Mouse (Mus musculus) neural tube, embryonic 13.5 days (tissue): ENCODE results near the gene Entpd3. TPM values are rescaled to one million over a fixed set of nuclear protein-coding genes. Genes with fewer than 3 reads are reported as not detected.

Experiments
- ATAC-seq: fragments of 200-750 bp; cut with Nextera tagmentation; 2 replicates; pipeline ENCODE4 v1.8.0; 2017; ENCODE audit warnings: low read depth, mild to moderate bottlenecking, moderate TSS enrichment, moderate library complexity
- H3K27ac ChIP-seq: fragments of 300-500 bp; sonication (generic); replicated peaks from 2 replicates; pipeline ENCODE4 v1.5.1; 2015; ENCODE audit warnings: moderate library complexity, mild to moderate bottlenecking, inconsistent platforms
- H3K27me3 ChIP-seq: fragments of 300-500 bp; sonication (generic); 2 replicates; pipeline ENCODE4 v1.6.1; 2015; ENCODE audit warnings: mild to moderate bottlenecking, inconsistent platforms
- H3K36me3 ChIP-seq: fragments of 300-500 bp; sonication (generic); 2 replicates; pipeline ENCODE4 v1.6.1; 2015; ENCODE audit warnings: mild to moderate bottlenecking, inconsistent platforms
- H3K4me1 ChIP-seq: fragments of 300-500 bp; sonication (generic); replicated peaks from 2 replicates; pipeline ENCODE4 v1.6.1; 2015; ENCODE audit warnings: inconsistent platforms
- H3K4me2 ChIP-seq: fragments of 300-500 bp; sonication (generic); 2 replicates; pipeline ENCODE4 v1.6.1; 2015; ENCODE audit warnings: inconsistent platforms, mild to moderate bottlenecking, moderate library complexity
- H3K4me3 ChIP-seq: fragments of 300-500 bp; sonication (generic); 2 replicates; pipeline ENCODE4 v1.5.1; 2015; ENCODE audit warnings: mild to moderate bottlenecking, inconsistent platforms
- H3K9ac ChIP-seq: fragments of 300-500 bp; sonication (generic); 2 replicates; pipeline ENCODE4 v1.6.1; 2015; ENCODE audit warnings: moderate library complexity, mild to moderate bottlenecking, inconsistent platforms
- H3K9me3 ChIP-seq: fragments of 300-500 bp; sonication (generic); 2 replicates; pipeline ENCODE4 v1.6.1; 2016; ENCODE audit warnings: inconsistent platforms
- WGBS: fragments of 180-500 bp; shearing (Covaris S2); methylation state at CpG from one replicate; pipeline ENCODE4 v1.1.7; 2015; 5-methylcytosine and 5-hydroxymethylcytosine counted together
- polyA plus RNA-seq: library from polyadenylated mRNA; unstranded; fragments of >200 nt; fragmentation: Nextera tagmentation; extraction: Ambion mirVana; gene quantifications from 2 replicates; pipeline ENCODE4 v1.2.1, GENCODE M21; 2015

Gene Entpd3
- polyA plus RNA-seq, 1 experiment from 2014 or later = 1.2 TPM

GRCm38 (mm10) chr9:120591490-120591889 is 51.9 kb downstream of the Entpd3 start:
- Histone ChIP-seq H3K4me2 (no peak overlapping the region), H3K27me3 (no peaks in the 10 kb centered on the region), H3K36me3 (no peaks in the 10 kb centered on the region), H3K9ac (no peak overlapping the region), H3K9me3 (no peaks in the 10 kb centered on the region), H3K4me3 (no peak overlapping the region), H3K27ac (no peak overlapping the region), H3K4me1 (peaks cover 17% of the 10 kb centered on the region)
- 4% methylated on average over 9 of the region's 9 CpGs for WGBS
- ATAC-seq = no peak

GRCm38 (mm10) chr9:120593383-120594101 is 53.9 kb downstream of the Entpd3 start:
- 53% methylated on average over 9 of the region's 9 CpGs for WGBS
- Histone ChIP-seq H3K4me3 (no peak overlapping the region), H3K4me2 (no peak overlapping the region), H3K9ac (no peak overlapping the region), H3K4me1 (peaks cover 17% of the 10 kb centered on the region), H3K27ac (no peak overlapping the region), H3K36me3 (no peaks in the 10 kb centered on the region), H3K9me3 (no peaks in the 10 kb centered on the region), H3K27me3 (no peaks in the 10 kb centered on the region)
- no peak for ATAC-seq

GRCm38 (mm10) chr9:120594839-120595238 is 55.2 kb downstream of the Entpd3 start:
- Histone ChIP-seq H3K9ac (no peak overlapping the region), H3K9me3 (no peaks in the 10 kb centered on the region), H3K4me2 (no peak overlapping the region), H3K4me1 (peaks cover 17% of the 10 kb centered on the region), H3K4me3 (no peak overlapping the region), H3K27ac (no peak overlapping the region), H3K27me3 (no peaks in the 10 kb centered on the region), H3K36me3 (no peaks in the 10 kb centered on the region)
- 32% methylated on average over 6 of the region's 6 CpGs for WGBS
- ATAC-seq = no peak

- no peaks in the 10 kb centered on the region for H3K36me3 ChIP-seq
- no peaks in the 10 kb centered on the region for H3K9me3 ChIP-seq
- H3K27me3 ChIP-seq = no peaks in the 10 kb centered on the region
- peaks cover 17% of the 10 kb centered on the region for H3K4me1 ChIP-seq
- 54% methylated on average over 4 of the region's 4 CpGs for WGBS
- H3K27ac ChIP-seq = no peak overlapping the region; the same call in 1 of the 2 replicates
- no peak overlapping the region for H3K9ac ChIP-seq
- H3K4me3 ChIP-seq = no peak overlapping the region
- no peak for ATAC-seq
- no peak overlapping the region for H3K4me2 ChIP-seq
Measured at GRCm38 (mm10) chr9:120595306-120595705, 55.7 kb downstream of the Entpd3 start.

- Histone ChIP-seq H3K9me3 (no peaks in the 10 kb centered on the region), H3K4me2 (no peak overlapping the region), H3K4me1 (peaks cover 23% of the 10 kb centered on the region), H3K9ac (no peak overlapping the region), H3K27me3 (no peaks in the 10 kb centered on the region), H3K27ac (no peak overlapping the region), H3K4me3 (no peak overlapping the region), H3K36me3 (no peaks in the 10 kb centered on the region)
- peak; percentile 45; the same call in 1 of the 2 replicates for ATAC-seq
- WGBS = 26% methylated on average over 17 of the region's 17 CpGs
Measured at GRCm38 (mm10) chr9:120601488-120602171, 62.0 kb downstream of the Entpd3 start.

- H3K4me1 ChIP-seq = peaks cover 23% of the 10 kb centered on the region
- no peaks in the 10 kb centered on the region for H3K36me3 ChIP-seq
- ATAC-seq = peak; percentile 60
Measured at GRCm38 (mm10) chr9:120602172-120602838, 62.7 kb downstream of the Entpd3 start.

GRCm38 (mm10) chr9:120602839-120603511 is 63.4 kb downstream of the Entpd3 start:
- no peaks in the 10 kb centered on the region for H3K27me3 ChIP-seq
- H3K9ac ChIP-seq = 0 out of 2 replicates have a peak overlapping the region, but pooled peaks have one; percentile 34
- peaks cover 8% of the 10 kb centered on the region for H3K9me3 ChIP-seq
- H3K36me3 ChIP-seq = no peaks in the 10 kb centered on the region
- ATAC-seq = peak; percentile 93
- WGBS = 2% methylated on average over 23 of the region's 23 CpGs
- peaks cover 23% of the 10 kb centered on the region for H3K4me1 ChIP-seq
- H3K4me2 ChIP-seq = peak overlapping the region; percentile 33
- no peak overlapping the region for H3K27ac ChIP-seq
- no peak overlapping the region for H3K4me3 ChIP-seq

More at GRCm38 (mm10) chr9:120602172-120602838, 62.7 kb downstream of the Entpd3 start:
- Histone ChIP-seq H3K27ac (no peak overlapping the region), H3K4me2 (peak overlapping the region; percentile 33), H3K9me3 (peaks cover 1% of the 10 kb centered on the region), H3K4me3 (no peak overlapping the region), H3K9ac (no peak overlapping the region), H3K27me3 (no peaks in the 10 kb centered on the region)
- 56% methylated on average over 17 of the region's 17 CpGs for WGBS

- Histone ChIP-seq H3K4me1 (peaks cover 23% of the 10 kb centered on the region), H3K4me3 (no peak overlapping the region), H3K4me2 (peak overlapping the region; percentile 33), H3K27ac (0 out of 2 replicates have a peak overlapping the region, but pooled peaks have one; percentile 15), H3K36me3 (no peaks in the 10 kb centered on the region), H3K9me3 (peaks cover 11% of the 10 kb centered on the region), H3K27me3 (no peaks in the 10 kb centered on the region), H3K9ac (0 out of 2 replicates have a peak overlapping the region, but pooled peaks have one; percentile 34)
- ATAC-seq = peak; percentile 32
- 11% methylated on average over 10 of the region's 10 CpGs for WGBS
Measured at GRCm38 (mm10) chr9:120603512-120603908, 63.9 kb downstream of the Entpd3 start.

- peak overlapping the region; percentile 33; the same call in 1 of the 2 replicates for H3K4me2 ChIP-seq
Measured at GRCm38 (mm10) chr9:120603956-120604355, 64.3 kb downstream of the Entpd3 start.

GRCm38 (mm10) chr9:120611055-120611454 is 71.4 kb downstream of the Entpd3 start:
- H3K4me1 ChIP-seq = no peaks in the 10 kb centered on the region
- peaks cover 11% of the 10 kb centered on the region for H3K9me3 ChIP-seq
- H3K27ac ChIP-seq = no peak overlapping the region
- no peak overlapping the region for H3K4me2 ChIP-seq
- no peaks in the 10 kb centered on the region for H3K36me3 ChIP-seq
- no peak for ATAC-seq
- H3K27me3 ChIP-seq = no peaks in the 10 kb centered on the region
- no peak overlapping the region for H3K9ac ChIP-seq
- H3K4me3 ChIP-seq = no peak overlapping the region

More at GRCm38 (mm10) chr9:120603956-120604355, 64.3 kb downstream of the Entpd3 start:
- peak; percentile 15; the same call in 1 of the 2 replicates for ATAC-seq
- Histone ChIP-seq H3K9me3 (peaks cover 11% of the 10 kb centered on the region), H3K27me3 (no peaks in the 10 kb centered on the region), H3K36me3 (no peaks in the 10 kb centered on the region), H3K27ac (no peak overlapping the region), H3K9ac (no peak overlapping the region), H3K4me1 (peaks cover 23% of the 10 kb centered on the region), H3K4me3 (no peak overlapping the region)
- WGBS = 37% methylated on average over 12 of the region's 12 CpGs

GRCm38 (mm10) chr9:120614059-120614458 is 74.4 kb downstream of the Entpd3 start:
- H3K9ac ChIP-seq = no peak overlapping the region
- WGBS = 97% methylated on average over 6 of the region's 6 CpGs

More at GRCm38 (mm10) chr9:120614059-120614458, 74.4 kb downstream of the Entpd3 start:
- Histone ChIP-seq H3K27me3 (0 out of 2 replicates have a peak, but pooled peaks cover 3% of the 10 kb centered on the region), H3K9me3 (no peaks in the 10 kb centered on the region), H3K4me3 (no peak overlapping the region), H3K4me1 (peaks cover 3% of the 10 kb centered on the region), H3K4me2 (no peak overlapping the region), H3K27ac (no peak overlapping the region), H3K36me3 (no peaks in the 10 kb centered on the region)
- no peak for ATAC-seq
